Mouse (Mus musculus) lung, adult 2 months (tissue): ENCODE results near the gene Lrrc4b.

ENCODE experiments used
- CTCF ChIP-seq: fragments of 200-500 bp; IDR thresholded peaks from 2 replicates; pipeline ENCODE4 v1.5.1; 2011; ENCODE audit warnings: mild to moderate bottlenecking, low read length, control low read depth; ENCODE audit not compliant: insufficient read depth
- POLR2A ChIP-seq: fragments of 200-500 bp; IDR thresholded peaks from 2 replicates; pipeline ENCODE4 v1.6.1; 2011; ENCODE audit warnings: low read depth, mild to moderate bottlenecking, control low read depth, low read length, borderline replicate concordance; ENCODE audit errors: extremely low read depth

DNA sequence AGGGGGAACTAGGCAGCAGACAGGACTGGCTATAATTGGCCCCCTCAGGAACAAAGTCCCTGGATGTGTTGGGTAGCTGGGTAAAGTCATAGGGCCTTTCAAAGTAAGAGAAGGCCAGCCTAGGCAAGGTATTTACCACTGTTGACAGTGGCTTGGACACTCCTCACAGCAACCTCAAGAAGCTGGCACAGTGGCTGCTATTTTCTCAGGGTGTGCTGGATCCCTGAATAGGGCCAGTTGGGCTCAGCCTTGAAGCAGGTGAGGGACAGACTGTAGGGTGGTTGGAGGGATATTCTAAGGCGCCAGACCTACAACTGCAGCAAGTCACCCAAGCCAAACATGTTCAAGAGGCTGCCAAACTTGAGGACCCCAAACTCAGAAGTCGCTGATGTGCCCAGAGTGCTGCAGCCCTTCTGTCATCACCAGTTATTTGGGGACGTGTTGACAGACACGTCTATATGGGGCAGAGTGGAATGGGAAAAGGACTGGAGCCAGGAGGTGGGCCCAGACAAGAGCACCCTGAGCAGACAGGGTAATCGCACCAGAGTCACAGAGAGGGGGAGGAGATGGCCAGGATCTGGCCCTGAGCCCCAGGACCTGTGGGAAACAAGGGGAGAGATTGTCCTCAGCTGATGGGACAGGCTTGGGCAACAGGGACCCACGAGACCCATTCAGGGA lies 43.2 kb downstream of the Lrrc4b start:
- TF ChIP-seq POLR2A (peak; percentile 16; the same call in 1 of the 2 replicates), CTCF (no peak)
